ENCODE assay signal across 8 mouse cellular contexts in genomic region chr4:134449595-134450391, GRCm38 (mm10). TPM values are rescaled to one million over a fixed set of nuclear protein-coding genes. Genes with fewer than 3 reads are reported as not detected.
A peak's percentile ranks its signal among the peaks of the same experiment; 100 is the strongest.
DNase-seq lines count a peak whose midpoint lies in the region; ATAC-seq lines count a peak whose summit lies in the region.
"Had no signal": no experiment of that assay in that cellular context is flagged by ENCODE, and none has a peak within 500 bp of the region (broad histone marks: within the 10 kb centered on the region; RNA-seq: fewer than 3 reads in every experiment).

No protein-coding gene starts in this region.

- H3K9me3 ChIP-seq in forebrain, embryonic 10.5 days, result no peaks in the 10 kb centered on the region
- H3K9me3 ChIP-seq in limb, embryonic 12.5 days, result no peaks in the 10 kb centered on the region
- H3K9me3 ChIP-seq: heart, embryonic 15.5 days had no signal

- 17% methylated on average over 13 of the region's 13 CpGs for WGBS in forebrain, embryonic 10.5 days
- WGBS in limb, embryonic 12.5 days, result 25% methylated on average over 13 of the region's 13 CpGs

- H3K36me3 ChIP-seq in forebrain, embryonic 10.5 days (replicated peaks), result no peaks in the 10 kb centered on the region
- H3K36me3 ChIP-seq in limb, embryonic 12.5 days, result no peaks in the 10 kb centered on the region
- H3K36me3 ChIP-seq: heart, embryonic 15.5 days had no signal

- H3K4me2 ChIP-seq in limb, embryonic 12.5 days, result 0 out of 2 replicates have a peak overlapping the region, but pooled peaks have one; percentile 39
- H3K4me2 ChIP-seq: heart, embryonic 15.5 days had no signal

- no peak for ATAC-seq in limb, embryonic 12.5 days (ENCODE audit: insufficient number of reproducible peaks, insufficient read depth, low FRiP score, low TSS enrichment, low read depth)

- H3K27me3 ChIP-seq in forebrain, embryonic 10.5 days (ENCODE audit: poor library complexity, severe bottlenecking), result peaks cover 81% of the 10 kb centered on the region
- peaks cover 64% of the 10 kb centered on the region for H3K27me3 ChIP-seq in limb, embryonic 12.5 days

- peak overlapping the region; percentile 82 for H3K27ac ChIP-seq in forebrain, embryonic 10.5 days
- H3K27ac ChIP-seq in limb, embryonic 12.5 days, result no peak overlapping the region
- H3K27ac ChIP-seq: heart, embryonic 15.5 days had no signal

- H3K4me1 ChIP-seq in forebrain, embryonic 10.5 days, result peaks cover 56% of the 10 kb centered on the region
- H3K4me1 ChIP-seq in limb, embryonic 12.5 days (replicated peaks), result peaks cover 21% of the 10 kb centered on the region

- H3K9ac ChIP-seq in limb, embryonic 12.5 days (replicated peaks), result no peak overlapping the region
- H3K9ac ChIP-seq: heart, embryonic 15.5 days had no signal

- peak overlapping the region; percentile 38; the same call in 1 of the 2 replicates for H3K4me3 ChIP-seq in forebrain, embryonic 10.5 days
- H3K4me3 ChIP-seq in limb, embryonic 12.5 days (replicated peaks), result no peak overlapping the region
- H3K4me3 ChIP-seq: heart, embryonic 15.5 days had no signal

- peak; percentile 33 for DNase-seq in thymus, postnatal 4 days
- DNase-seq in thymus, adult 18-20 months, result no peak
- peak; percentile 71 for DNase-seq in forebrain, embryonic 10.5 days (ENCODE audit: extremely low spot score, low spot score)
- no peak for DNase-seq in spleen, postnatal 36 days (ENCODE audit: low spot score in 2 of 2)
- DNase-seq in urinary bladder, postnatal 25 days (ENCODE audit: low spot score), result no peak
- DNase-seq in ovary, adult 18-20 months (ENCODE audit: low spot score), result no peak

RNA-seq across cellular contexts. Expression of gene Stmn1, which starts 18.3 kb away (rescaled TPM):
- 2,040 and 2,174 TPM in 2 replicates for polyA plus RNA-seq in forebrain, embryonic 10.5 days (2016; fragmentation: Nextera tagmentation; extraction: Ambion mirVana)
- 2,166 and 2,360 TPM in 2 replicates for polyA plus RNA-seq in limb, embryonic 12.5 days (2016; fragmentation: Nextera tagmentation; extraction: Ambion mirVana)

RNA-seq across cellular contexts. Expression of gene Paqr7, which starts 46.7 kb away (rescaled TPM):
- polyA plus RNA-seq in forebrain, embryonic 10.5 days (2016; fragmentation: Nextera tagmentation; extraction: Ambion mirVana), result 2.7 and 3.1 TPM in 2 replicates
- 2.4 and 2.9 TPM in 2 replicates for polyA plus RNA-seq in limb, embryonic 12.5 days (2016; fragmentation: Nextera tagmentation; extraction: Ambion mirVana)

RNA-seq across cellular contexts. Expression of gene Pafah2, which starts 53.7 kb away (rescaled TPM):
- polyA plus RNA-seq in forebrain, embryonic 10.5 days (2016; fragmentation: Nextera tagmentation; extraction: Ambion mirVana), result 6.3 and 6.4 TPM in 2 replicates
- polyA plus RNA-seq in limb, embryonic 12.5 days (2016; fragmentation: Nextera tagmentation; extraction: Ambion mirVana), result 9.7 and 10.9 TPM in 2 replicates

Comparison
In these comparisons a context has a peak if more than half of its experiments do, and no peak if none do; other contexts are left out.
1. DNase-seq: peak in thymus, postnatal 4 days (single experiment) and forebrain, embryonic 10.5 days (single experiment); none in thymus, adult 18-20 months (0 of 2), spleen, postnatal 36 days (0 of 2), urinary bladder, postnatal 25 days (single experiment) and ovary, adult 18-20 months (single experiment).